Mouse (Mus musculus): ENCODE data around the gene Szt2. TPM values are rescaled to one million over a fixed set of nuclear protein-coding genes. Genes with fewer than 3 reads are reported as not detected.

The Szt2 gene
- polyA plus RNA-seq, 1 experiment from 2014 or later: 10.4 TPM

GRCm38 (mm10) chr4:118417112-118417797, 8.2 kb upstream of the Szt2 start:
- 75% methylated on average over 13 of the region's 13 CpGs for WGBS
- H3K36me3 ChIP-seq (ENCODE audit: control insufficient read depth, insufficient read depth, low read length): peaks cover 51% of the 10 kb centered on the region

GRCm38 (mm10) chr4:118416329-118416728, 7.3 kb upstream of the Szt2 start:
- whole genome bisulfite sequencing: 92% methylated on average over 5 of the region's 5 CpGs
- no peak overlapping the region for H3K4me2 ChIP-seq
- no peaks in the 10 kb centered on the region for H3K27me3 ChIP-seq (replicated peaks; ENCODE audit: control insufficient read depth, insufficient read depth, low read length)
- no peaks in the 10 kb centered on the region for H3K4me1 ChIP-seq (replicated peaks; ENCODE audit: control insufficient read depth, insufficient read depth, low read length)
- no peaks in the 10 kb centered on the region for H3K9me3 ChIP-seq (ENCODE audit: control insufficient read depth, low read length)
- ATAC-seq (replicated peaks; ENCODE audit: low FRiP score) (no peak), DNase-seq (ENCODE audit: low spot score) (no peak)
- H3K9ac ChIP-seq (ENCODE audit: low read depth, low read length): no peak overlapping the region
- H3K27ac ChIP-seq (ENCODE audit: low read depth, low read length): no peak overlapping the region
- peaks cover 50% of the 10 kb centered on the region for H3K36me3 ChIP-seq (ENCODE audit: control insufficient read depth, insufficient read depth, low read length)
- no peak overlapping the region for H3K4me3 ChIP-seq (ENCODE audit: low read depth, low read length)

More at GRCm38 (mm10) chr4:118417112-118417797, 8.2 kb upstream of the Szt2 start:
- Histone ChIP-seq H3K27me3 (replicated peaks; ENCODE audit: control insufficient read depth, insufficient read depth, low read length) (no peaks in the 10 kb centered on the region), H3K4me2 (no peak overlapping the region), H3K27ac (ENCODE audit: low read depth, low read length) (no peak overlapping the region), H3K9ac (ENCODE audit: low read depth, low read length) (no peak overlapping the region), H3K4me1 (replicated peaks; ENCODE audit: control insufficient read depth, insufficient read depth, low read length) (no peaks in the 10 kb centered on the region), H3K9me3 (ENCODE audit: control insufficient read depth, low read length) (no peaks in the 10 kb centered on the region), H3K4me3 (ENCODE audit: low read depth, low read length) (no peak overlapping the region)
- DNase-seq (ENCODE audit: low spot score) (no peak), ATAC-seq (replicated peaks; ENCODE audit: low FRiP score) (no peak)

- ATAC-seq (replicated peaks; ENCODE audit: low FRiP score): no peak
- no peak overlapping the region for H3K27ac ChIP-seq (ENCODE audit: low read depth, low read length)
- no peak overlapping the region for H3K4me2 ChIP-seq
- peaks cover 50% of the 10 kb centered on the region for H3K36me3 ChIP-seq (ENCODE audit: control insufficient read depth, insufficient read depth, low read length)
- H3K4me1 ChIP-seq (replicated peaks; ENCODE audit: control insufficient read depth, insufficient read depth, low read length): no peaks in the 10 kb centered on the region
- no peak for DNase-seq (ENCODE audit: low spot score)
- H3K9ac ChIP-seq (ENCODE audit: low read depth, low read length): no peak overlapping the region
- H3K4me3 ChIP-seq (ENCODE audit: low read depth, low read length): no peak overlapping the region
- no peaks in the 10 kb centered on the region for H3K9me3 ChIP-seq (ENCODE audit: control insufficient read depth, low read length)
- H3K27me3 ChIP-seq (replicated peaks; ENCODE audit: control insufficient read depth, insufficient read depth, low read length): no peaks in the 10 kb centered on the region
- WGBS: 79% methylated on average over 2 of the region's 2 CpGs
These were observed 6.7 kb upstream of the Szt2 start for GRCm38 (mm10) chr4:118415779-118416178.

- 95% methylated on average over 5 of the region's 5 CpGs for WGBS
- Histone ChIP-seq H3K27me3 (replicated peaks; ENCODE audit: control insufficient read depth, insufficient read depth, low read length) (no peaks in the 10 kb centered on the region), H3K4me2 (no peak overlapping the region), H3K9ac (ENCODE audit: low read depth, low read length) (no peak overlapping the region), H3K27ac (ENCODE audit: low read depth, low read length) (no peak overlapping the region), H3K4me3 (ENCODE audit: low read depth, low read length) (no peak overlapping the region), H3K4me1 (replicated peaks; ENCODE audit: control insufficient read depth, insufficient read depth, low read length) (peaks cover 4% of the 10 kb centered on the region), H3K36me3 (ENCODE audit: control insufficient read depth, insufficient read depth, low read length) (peaks cover 48% of the 10 kb centered on the region), H3K9me3 (ENCODE audit: control insufficient read depth, low read length) (no peaks in the 10 kb centered on the region)
- ATAC-seq (replicated peaks; ENCODE audit: low FRiP score): no peak
- DNase-seq (ENCODE audit: low spot score): no peak
These were observed 4.5 kb upstream of the Szt2 start for GRCm38 (mm10) chr4:118413553-118413952.

- Histone ChIP-seq H3K27ac (ENCODE audit: low read depth, low read length) (no peak overlapping the region), H3K27me3 (replicated peaks; ENCODE audit: control insufficient read depth, insufficient read depth, low read length) (no peaks in the 10 kb centered on the region), H3K4me3 (ENCODE audit: low read depth, low read length) (no peak overlapping the region), H3K36me3 (ENCODE audit: control insufficient read depth, insufficient read depth, low read length) (peaks cover 34% of the 10 kb centered on the region), H3K9ac (ENCODE audit: low read depth, low read length) (no peak overlapping the region), H3K4me1 (replicated peaks; ENCODE audit: control insufficient read depth, insufficient read depth, low read length) (peaks cover 16% of the 10 kb centered on the region), H3K4me2 (peak overlapping the region; percentile 93; the same call in 1 of the 2 replicates), H3K9me3 (ENCODE audit: control insufficient read depth, low read length) (no peaks in the 10 kb centered on the region)
- WGBS: 93% methylated on average over 5 of the region's 5 CpGs
- no peak for DNase-seq (ENCODE audit: low spot score)
- ATAC-seq (replicated peaks; ENCODE audit: low FRiP score): no peak
These were observed 1.8 kb upstream of the Szt2 start for GRCm38 (mm10) chr4:118410871-118411270.

- Histone ChIP-seq H3K9ac (ENCODE audit: low read depth, low read length) (no peak overlapping the region), H3K27me3 (replicated peaks; ENCODE audit: control insufficient read depth, insufficient read depth, low read length) (no peaks in the 10 kb centered on the region), H3K36me3 (ENCODE audit: control insufficient read depth, insufficient read depth, low read length) (peaks cover 41% of the 10 kb centered on the region), H3K9me3 (ENCODE audit: control insufficient read depth, low read length) (no peaks in the 10 kb centered on the region), H3K4me2 (no peak overlapping the region), H3K4me3 (ENCODE audit: low read depth, low read length) (no peak overlapping the region), H3K4me1 (replicated peaks; ENCODE audit: control insufficient read depth, insufficient read depth, low read length) (peaks cover 3% of the 10 kb centered on the region), H3K27ac (ENCODE audit: low read depth, low read length) (no peak overlapping the region)
- ATAC-seq (replicated peaks; ENCODE audit: low FRiP score): no peak
- no peak for DNase-seq (ENCODE audit: low spot score)
- 92% methylated on average over 12 of the region's 12 CpGs for WGBS
These were observed 6.4 kb downstream of the Szt2 start for GRCm38 (mm10) chr4:118402701-118403100.

GRCm38 (mm10) chr4:118401918-118402317, 7.2 kb downstream of the Szt2 start:
- no peak overlapping the region for H3K9ac ChIP-seq (ENCODE audit: low read depth, low read length)
- peak; percentile 76 for ATAC-seq (replicated peaks; ENCODE audit: low FRiP score)

GRCm38 (mm10) chr4:118401421-118401820, 7.7 kb downstream of the Szt2 start:
- DNase-seq (ENCODE audit: low spot score) (no peak), ATAC-seq (replicated peaks; ENCODE audit: low FRiP score) (no peak)
- Histone ChIP-seq H3K27ac (ENCODE audit: low read depth, low read length) (no peak overlapping the region), H3K4me3 (ENCODE audit: low read depth, low read length) (no peak overlapping the region), H3K36me3 (ENCODE audit: control insufficient read depth, insufficient read depth, low read length) (peaks cover 46% of the 10 kb centered on the region), H3K9me3 (ENCODE audit: control insufficient read depth, low read length) (no peaks in the 10 kb centered on the region), H3K27me3 (replicated peaks; ENCODE audit: control insufficient read depth, insufficient read depth, low read length) (no peaks in the 10 kb centered on the region), H3K4me1 (replicated peaks; ENCODE audit: control insufficient read depth, insufficient read depth, low read length) (no peaks in the 10 kb centered on the region; the same call in 1 of the 2 replicates), H3K4me2 (no peak overlapping the region), H3K9ac (ENCODE audit: low read depth, low read length) (no peak overlapping the region)
- WGBS: 82% methylated on average over 3 of the region's 3 CpGs

More at GRCm38 (mm10) chr4:118401918-118402317, 7.2 kb downstream of the Szt2 start:
- Histone ChIP-seq H3K27me3 (replicated peaks; ENCODE audit: control insufficient read depth, insufficient read depth, low read length) (no peaks in the 10 kb centered on the region), H3K4me3 (ENCODE audit: low read depth, low read length) (no peak overlapping the region), H3K36me3 (ENCODE audit: control insufficient read depth, insufficient read depth, low read length) (peaks cover 46% of the 10 kb centered on the region), H3K4me2 (no peak overlapping the region), H3K4me1 (replicated peaks; ENCODE audit: control insufficient read depth, insufficient read depth, low read length) (no peaks in the 10 kb centered on the region; the same call in 1 of the 2 replicates), H3K9me3 (ENCODE audit: control insufficient read depth, low read length) (no peaks in the 10 kb centered on the region), H3K27ac (ENCODE audit: low read depth, low read length) (no peak overlapping the region)
- no peak for DNase-seq (ENCODE audit: low spot score)
- WGBS: 63% methylated on average over 5 of the region's 5 CpGs

- no peaks in the 10 kb centered on the region for H3K9me3 ChIP-seq (ENCODE audit: control insufficient read depth, low read length)
- 87% methylated on average over 6 of the region's 6 CpGs for WGBS
- no peak for ATAC-seq (replicated peaks; ENCODE audit: low FRiP score)
- no peaks in the 10 kb centered on the region for H3K27me3 ChIP-seq (replicated peaks; ENCODE audit: control insufficient read depth, insufficient read depth, low read length)
- peaks cover 49% of the 10 kb centered on the region for H3K36me3 ChIP-seq (ENCODE audit: control insufficient read depth, insufficient read depth, low read length)
- H3K4me1 ChIP-seq (replicated peaks; ENCODE audit: control insufficient read depth, insufficient read depth, low read length): no peaks in the 10 kb centered on the region; the same call in 1 of the 2 replicates
- no peak for DNase-seq (ENCODE audit: low spot score)
- H3K4me2 ChIP-seq: no peak overlapping the region
- H3K4me3 ChIP-seq (ENCODE audit: low read depth, low read length): no peak overlapping the region
- no peak overlapping the region for H3K9ac ChIP-seq (ENCODE audit: low read depth, low read length)
- no peak overlapping the region for H3K27ac ChIP-seq (ENCODE audit: low read depth, low read length)
These were observed 10.7 kb downstream of the Szt2 start for GRCm38 (mm10) chr4:118398400-118398799.
